Mouse (Mus musculus) embryonic fibroblast, embryonic 13.5 days (primary cell): Measurements from ENCODE around the gene Otop3. TPM values are rescaled to one million over a fixed set of nuclear protein-coding genes. Genes with fewer than 3 reads are reported as not detected.

ENCODE experiments used
- H3K27ac ChIP-seq: 2 replicates; pipeline ENCODE4 v1.5.1; 2012; ENCODE audit warnings: low read length, control low read depth, inconsistent platforms; ENCODE audit not compliant: insufficient read depth
- H3K4me1 ChIP-seq: 2 replicates; pipeline ENCODE4 v1.6.1; 2011; ENCODE audit warnings: low read length; ENCODE audit not compliant: control insufficient read depth, insufficient read depth
- H3K4me3 ChIP-seq: 2 replicates; pipeline ENCODE4 v1.5.1; 2011; ENCODE audit warnings: mild to moderate bottlenecking, control low read depth, low read length; ENCODE audit not compliant: insufficient read depth
- CTCF ChIP-seq: IDR thresholded peaks from 2 replicates; pipeline ENCODE4 v1.5.1; 2011; ENCODE audit warnings: mild to moderate bottlenecking, control low read depth, low read length, moderate library complexity, borderline replicate concordance; ENCODE audit not compliant: insufficient read depth
- POLR2A ChIP-seq: IDR thresholded peaks from 2 replicates; pipeline ENCODE4 v1.6.1; 2011; ENCODE audit warnings: low read depth, mild to moderate bottlenecking, control low read depth, low read length, moderate library complexity
- polyA plus RNA-seq: library from polyadenylated mRNA; stranded (reverse); fragments of >200 nt; gene quantifications from 2 replicates; pipeline ENCODE4 v1.2.4, GENCODE M21; 2011; ENCODE audit warnings: low read depth; ENCODE audit not compliant: missing spikeins, insufficient read length

Gene Otop3
- polyA plus RNA-seq, 1 experiment, result not detected

DNA sequence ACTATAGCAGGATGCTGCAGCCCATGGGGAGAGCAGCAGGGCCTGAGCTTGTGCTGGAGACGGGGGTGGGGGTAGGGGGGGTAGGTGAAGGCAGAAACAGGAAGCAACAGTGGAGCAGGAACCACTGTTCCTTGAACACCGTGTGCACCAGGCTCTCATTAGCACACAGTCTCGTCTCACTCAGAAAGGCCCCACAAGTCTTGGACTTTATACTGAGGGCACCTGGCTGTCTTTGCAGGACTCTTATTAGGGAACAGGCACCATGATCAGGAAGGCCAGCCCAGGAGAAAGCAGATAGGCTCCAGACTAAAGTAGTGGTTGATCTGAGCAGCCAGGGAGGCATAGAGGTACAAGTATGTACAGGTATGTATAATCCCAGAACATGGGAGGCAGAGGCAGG lies 2.8 kb downstream of the Otop3 start:
- Histone ChIP-seq H3K27ac (no peak overlapping the region), H3K4me3 (no peak overlapping the region), H3K4me1 (no peaks in the 10 kb centered on the region)
- TF ChIP-seq CTCF (no peak), POLR2A (no peak)

DNA sequence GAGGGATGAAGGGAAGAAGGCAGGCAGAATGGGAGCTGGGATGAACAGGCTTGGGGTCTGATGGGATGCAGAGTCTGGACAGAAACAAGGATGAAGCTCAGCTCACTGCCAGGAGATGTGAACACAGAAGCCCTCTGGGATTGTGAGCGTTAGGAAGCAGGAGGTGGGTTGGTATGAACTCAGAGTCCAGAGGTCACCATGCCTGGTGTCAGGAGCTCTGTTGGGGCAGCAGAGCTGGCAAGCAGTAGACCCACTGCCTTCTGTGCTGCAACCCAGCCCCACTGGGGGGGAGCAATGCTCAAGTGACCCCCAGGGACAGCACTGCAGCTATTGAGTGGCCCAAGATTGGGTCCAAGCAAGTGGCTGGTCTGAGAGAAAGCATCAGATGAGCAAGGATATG lies 3.3 kb downstream of the Otop3 start:
- TF ChIP-seq POLR2A (no peak), CTCF (no peak)
- no peak overlapping the region for H3K27ac ChIP-seq
- H3K4me3 ChIP-seq, result no peak overlapping the region
- H3K4me1 ChIP-seq, result no peaks in the 10 kb centered on the region

DNA sequence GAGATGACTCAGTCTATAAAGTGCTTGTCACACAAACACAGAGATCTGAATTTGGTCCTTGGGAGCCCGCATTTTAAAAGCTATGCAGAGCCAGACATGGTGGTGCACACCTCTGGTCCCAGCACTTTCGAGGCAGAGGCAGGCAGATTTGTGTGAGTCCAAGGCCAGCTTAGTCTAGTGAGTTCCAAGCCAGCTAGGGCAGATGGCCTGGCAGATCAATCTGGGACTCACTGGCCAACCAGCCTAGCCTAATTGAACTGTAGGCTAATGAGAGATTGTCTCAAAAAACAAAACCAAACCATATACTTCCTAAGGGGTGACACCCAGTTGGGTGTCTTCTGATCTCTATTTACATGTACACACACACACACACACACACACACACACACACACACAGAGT lies 6.7 kb downstream of the Otop3 start:
- Histone ChIP-seq H3K27ac (no peak overlapping the region), H3K4me3 (no peak overlapping the region)
- TF ChIP-seq POLR2A (no peak), CTCF (no peak)

DNA sequence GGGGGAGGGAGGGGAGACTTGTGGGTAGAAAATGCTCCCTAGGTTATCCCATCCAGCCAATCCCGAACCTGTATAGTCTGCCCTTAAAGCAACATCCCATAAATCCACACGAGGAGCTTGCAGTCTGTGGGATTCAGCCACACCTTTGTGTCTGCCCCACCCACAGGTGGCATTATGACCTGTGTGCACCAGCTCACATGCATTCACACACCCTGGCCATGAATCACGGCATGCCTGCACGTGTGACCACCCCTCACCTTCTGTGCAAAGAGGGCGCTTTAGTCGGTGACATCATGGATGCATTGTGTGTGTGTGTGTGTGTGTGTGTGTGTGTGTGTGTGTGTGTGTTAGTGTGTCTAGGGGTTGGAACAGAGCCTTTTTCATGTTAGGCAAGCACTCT lies 7.3 kb downstream of the Otop3 start:
- no peak for TF ChIP-seq POLR2A
- TF ChIP-seq CTCF, result no peak
- Histone ChIP-seq H3K27ac (no peak overlapping the region), H3K4me3 (no peak overlapping the region), H3K4me1 (no peaks in the 10 kb centered on the region)

More for the DNA sequence above, 6.7 kb downstream of the Otop3 start:
- H3K4me1 ChIP-seq, result no peaks in the 10 kb centered on the region

DNA sequence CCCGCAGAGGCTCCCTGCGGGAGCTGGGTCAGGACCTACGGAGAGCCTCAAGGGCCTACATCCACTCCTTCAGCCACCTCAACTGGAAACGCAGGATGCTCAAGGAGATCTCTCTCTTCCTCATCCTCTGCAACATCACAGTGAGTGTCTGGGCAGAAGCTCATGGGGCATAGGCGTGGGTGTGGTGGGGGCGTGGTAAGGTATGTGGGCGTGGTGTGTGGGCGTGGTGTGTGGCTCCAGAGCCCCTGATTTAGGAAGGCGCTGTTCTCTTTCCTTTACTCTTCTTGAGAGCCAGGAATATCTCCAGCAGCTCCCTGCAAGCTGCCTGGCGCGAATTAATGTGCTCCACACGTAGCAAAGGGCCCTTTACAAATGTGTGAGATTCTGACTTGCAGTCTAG lies 10.4 kb downstream of the Otop3 start:
- Histone ChIP-seq H3K27ac (no peak overlapping the region), H3K4me1 (no peaks in the 10 kb centered on the region), H3K4me3 (no peak overlapping the region)
- TF ChIP-seq CTCF (no peak), POLR2A (no peak)

DNA sequence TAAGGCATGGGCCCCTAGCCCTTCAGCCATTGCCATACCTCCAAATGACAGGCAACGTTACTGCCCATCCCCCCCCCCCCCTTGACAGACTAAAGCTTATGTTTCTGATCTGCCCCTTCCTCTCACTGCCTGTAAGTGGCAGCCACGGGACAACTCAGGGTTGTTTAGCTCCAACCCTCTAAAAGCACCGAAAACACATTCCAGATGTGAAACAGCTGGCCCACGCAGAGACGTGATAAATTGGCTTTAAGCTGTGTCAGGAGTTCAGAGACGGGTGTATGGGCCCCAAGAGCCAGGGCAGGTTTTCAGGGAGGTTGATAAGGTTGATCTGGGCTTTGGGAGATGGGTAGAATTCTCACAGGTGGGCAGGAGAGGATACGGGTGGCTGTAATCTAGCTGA lies 11.0 kb downstream of the Otop3 start:
- Histone ChIP-seq H3K27ac (no peak overlapping the region), H3K4me3 (no peak overlapping the region), H3K4me1 (no peaks in the 10 kb centered on the region)
- TF ChIP-seq CTCF, result no peak

DNA sequence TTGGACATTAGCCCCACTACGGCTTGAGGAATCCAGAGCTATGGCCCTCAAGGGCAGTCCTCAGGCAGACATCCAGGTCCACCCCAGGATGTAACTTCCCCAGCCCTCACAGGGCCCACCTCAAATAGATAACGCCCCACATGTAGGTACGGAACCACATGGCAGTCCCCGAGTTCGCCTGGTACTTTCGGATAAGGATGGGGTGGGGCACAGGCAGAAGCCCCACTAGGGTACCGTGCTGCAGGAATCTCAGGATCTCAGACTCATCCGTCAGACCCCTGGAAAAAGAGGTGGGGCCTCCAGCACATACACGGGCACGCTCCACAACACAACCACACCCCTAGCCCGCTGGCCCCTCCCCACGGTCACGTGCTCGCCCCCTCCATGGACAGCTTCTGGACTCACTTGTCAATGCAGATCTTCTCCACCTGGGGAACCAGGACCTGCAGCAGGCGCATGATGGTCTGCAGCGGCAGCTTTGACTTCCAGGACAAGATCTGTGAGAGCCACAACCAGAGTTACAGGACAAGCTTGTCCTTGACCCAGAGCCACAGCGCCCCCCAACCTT lies 14.2 kb downstream of the Otop3 start:
- no peak overlapping the region for H3K27ac ChIP-seq
- H3K4me1 ChIP-seq, result no peaks in the 10 kb centered on the region
- H3K4me3 ChIP-seq, result no peak overlapping the region
- TF ChIP-seq CTCF (no peak), POLR2A (no peak)

DNA sequence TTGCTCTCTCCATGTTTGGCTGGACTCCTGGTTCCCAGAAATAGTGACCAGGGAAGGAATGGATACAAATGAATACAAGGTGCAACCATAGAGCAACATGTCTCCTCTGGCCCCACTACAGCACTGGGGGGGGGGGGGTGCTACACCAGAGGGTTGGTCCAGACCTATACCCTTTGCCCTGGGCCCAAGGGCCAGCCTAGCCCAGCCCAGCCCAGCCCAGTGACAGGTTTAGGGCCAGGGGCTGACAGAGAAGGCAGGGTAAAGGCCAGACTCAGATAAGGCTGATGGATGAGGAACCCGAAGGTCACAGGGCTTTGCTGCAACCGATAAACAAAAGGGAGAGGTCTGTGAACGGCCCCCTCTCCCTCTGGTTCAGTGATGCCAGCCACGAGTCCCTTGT lies 15.4 kb downstream of the Otop3 start:
- TF ChIP-seq CTCF, result no peak
- TF ChIP-seq POLR2A, result no peak
- no peak overlapping the region for H3K4me3 ChIP-seq
- H3K27ac ChIP-seq, result no peak overlapping the region
- no peaks in the 10 kb centered on the region for H3K4me1 ChIP-seq

DNA sequence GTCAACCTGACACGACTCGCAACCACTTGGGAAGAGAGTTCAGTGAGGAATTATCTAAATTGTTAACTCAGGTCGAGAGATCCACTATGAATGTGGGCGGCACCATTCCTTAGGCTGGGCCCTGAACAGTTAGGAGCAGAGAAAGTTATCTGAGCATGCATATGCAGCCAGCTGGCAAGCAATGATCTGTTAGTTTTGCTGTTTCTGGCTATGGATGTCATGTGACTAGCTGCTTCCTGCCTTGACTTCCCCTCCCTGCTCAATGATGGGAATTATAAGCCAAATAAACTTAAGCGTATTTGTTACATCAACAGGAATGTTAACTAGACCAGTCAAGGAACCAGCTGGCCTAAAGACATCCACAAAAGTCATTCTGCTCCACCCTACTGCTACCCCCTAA lies 18.8 kb downstream of the Otop3 start:
- TF ChIP-seq CTCF (no peak), POLR2A (no peak)
- H3K4me3 ChIP-seq, result no peak overlapping the region
- H3K27ac ChIP-seq, result no peak overlapping the region
- no peaks in the 10 kb centered on the region for H3K4me1 ChIP-seq

DNA sequence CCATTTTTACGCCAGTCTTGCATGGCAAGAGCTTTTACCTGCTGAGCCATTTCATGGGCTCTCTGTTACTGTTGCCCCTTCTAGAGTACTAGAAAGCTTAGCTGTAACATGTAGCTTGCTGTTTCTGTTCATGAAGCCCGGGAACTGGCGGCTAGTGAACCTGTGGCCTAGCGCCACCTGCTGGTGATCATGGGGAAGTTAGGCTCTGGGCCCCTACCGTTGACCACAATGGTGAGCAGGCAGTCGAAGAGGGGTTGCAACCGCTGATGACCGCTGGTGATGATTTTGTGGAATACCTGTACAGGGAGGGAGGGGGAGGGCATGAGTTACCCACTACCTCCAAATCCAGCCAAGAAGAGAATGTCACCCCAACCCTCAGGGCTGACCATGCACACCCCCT lies 19.7 kb downstream of the Otop3 start:
- Histone ChIP-seq H3K4me3 (no peak overlapping the region), H3K4me1 (no peaks in the 10 kb centered on the region), H3K27ac (no peak overlapping the region)
- peak; percentile 91 for TF ChIP-seq CTCF
- TF ChIP-seq POLR2A, result no peak

DNA sequence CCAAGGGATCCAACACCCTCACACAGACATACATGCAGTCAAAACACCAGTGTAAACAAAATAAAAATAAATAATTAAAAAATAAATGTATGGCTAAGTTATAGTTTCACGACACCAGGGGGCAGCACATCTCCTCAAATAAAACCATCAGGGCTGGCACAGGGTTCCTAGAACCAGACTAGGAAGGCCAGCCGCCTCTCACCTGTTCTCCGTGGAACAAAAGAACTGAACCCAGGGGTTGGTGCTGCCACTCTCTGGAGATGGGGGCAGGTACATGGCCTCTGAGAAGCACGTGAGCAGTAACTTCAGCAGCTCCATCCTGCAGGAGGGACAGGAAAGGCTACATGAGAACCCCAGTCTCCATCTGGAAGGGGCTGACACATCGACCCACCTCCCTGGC lies 23.9 kb downstream of the Otop3 start:
- TF ChIP-seq CTCF, result no peak
- TF ChIP-seq POLR2A, result no peak
- Histone ChIP-seq H3K4me3 (no peak overlapping the region), H3K4me1 (no peaks in the 10 kb centered on the region), H3K27ac (no peak overlapping the region)
